Mouse (Mus musculus) kidney, embryonic 15.5 days (tissue): ENCODE results near the gene Ptpn6. TPM values are rescaled to one million over a fixed set of nuclear protein-coding genes. Genes with fewer than 3 reads are reported as not detected.

ENCODE experiments used
- ATAC-seq: fragments of 200-750 bp; cut with Nextera tagmentation; replicated peaks from 2 replicates; pipeline ENCODE4 v1.8.0; 2017; ENCODE audit warnings: moderate TSS enrichment; ENCODE audit not compliant: low FRiP score
- H3K27ac ChIP-seq: fragments of 300-500 bp; sonication (generic); 2 replicates; pipeline ENCODE4 v1.5.1; 2015; ENCODE audit warnings: mild to moderate bottlenecking, inconsistent platforms
- H3K27me3 ChIP-seq: fragments of 300-500 bp; sonication (generic); 2 replicates; pipeline ENCODE4 v1.6.1; 2015; ENCODE audit warnings: inconsistent platforms
- H3K36me3 ChIP-seq: fragments of 300-500 bp; sonication (generic); 2 replicates; pipeline ENCODE4 v1.6.1; 2015; ENCODE audit warnings: inconsistent platforms
- H3K4me1 ChIP-seq: fragments of 300-500 bp; sonication (generic); 2 replicates; pipeline ENCODE4 v1.6.1; 2015; ENCODE audit warnings: inconsistent platforms
- H3K4me2 ChIP-seq: fragments of 300-500 bp; sonication (generic); 2 replicates; pipeline ENCODE4 v1.6.1; 2015; ENCODE audit warnings: moderate library complexity, mild to moderate bottlenecking, inconsistent platforms
- H3K4me3 ChIP-seq: fragments of 300-500 bp; sonication (generic); replicated peaks from 2 replicates; pipeline ENCODE4 v1.5.1; 2015; ENCODE audit warnings: mild to moderate bottlenecking, inconsistent platforms
- H3K9ac ChIP-seq: fragments of 300-500 bp; sonication (generic); 2 replicates; pipeline ENCODE4 v1.6.1; 2015; ENCODE audit warnings: mild to moderate bottlenecking, inconsistent platforms
- H3K9me3 ChIP-seq: fragments of 300-500 bp; sonication (generic); replicated peaks from 2 replicates; pipeline ENCODE4 v1.6.1; 2016; ENCODE audit warnings: inconsistent platforms
- WGBS: fragments of 180-500 bp; shearing (Covaris S2); methylation state at CpG from one replicate; pipeline ENCODE4 v1.1.7; 2015; ENCODE audit warnings: mixed read lengths; 5-methylcytosine and 5-hydroxymethylcytosine counted together
- polyA plus RNA-seq: library from polyadenylated mRNA; unstranded; fragments of >200 nt; fragmentation: Nextera tagmentation; extraction: Ambion mirVana; gene quantifications from 2 replicates; pipeline ENCODE4 v1.2.1, GENCODE M21; 2015

Gene Ptpn6
- polyA plus RNA-seq, 1 experiment from 2014 or later = 13.3 TPM

- peaks cover 24% of the 10 kb centered on the region for H3K36me3 ChIP-seq
- H3K4me3 ChIP-seq = no peak overlapping the region
- H3K9me3 ChIP-seq = no peaks in the 10 kb centered on the region
- H3K9ac ChIP-seq = no peak overlapping the region
- ATAC-seq = no peak
- H3K4me2 ChIP-seq = peak overlapping the region; percentile 75; the same call in 1 of the 2 replicates
- H3K27ac ChIP-seq = no peak overlapping the region
- WGBS = 89% methylated on average over 2 of the region's 2 CpGs
- H3K4me1 ChIP-seq = peaks cover 50% of the 10 kb centered on the region
- no peaks in the 10 kb centered on the region for H3K27me3 ChIP-seq
Observed at GRCm38 (mm10) chr6:124753861-124754260, 15.3 kb upstream of the Ptpn6 start.

- Histone ChIP-seq H3K27me3 (no peaks in the 10 kb centered on the region), H3K27ac (no peak overlapping the region), H3K4me1 (peaks cover 51% of the 10 kb centered on the region), H3K9me3 (no peaks in the 10 kb centered on the region), H3K4me2 (no peak overlapping the region), H3K36me3 (peaks cover 52% of the 10 kb centered on the region), H3K4me3 (no peak overlapping the region), H3K9ac (no peak overlapping the region)
- 82% methylated on average over 8 of the region's 8 CpGs for WGBS
- ATAC-seq = no peak
Observed at GRCm38 (mm10) chr6:124750405-124750804, 11.9 kb upstream of the Ptpn6 start.

- Histone ChIP-seq H3K4me3 (peak overlapping the region; percentile 55), H3K4me1 (peaks cover 47% of the 10 kb centered on the region), H3K36me3 (peaks cover 73% of the 10 kb centered on the region), H3K4me2 (peak overlapping the region; percentile 94), H3K9me3 (no peaks in the 10 kb centered on the region), H3K27me3 (no peaks in the 10 kb centered on the region), H3K27ac (peak overlapping the region; percentile 95; the same call in 1 of the 2 replicates), H3K9ac (peak overlapping the region; percentile 71)
- WGBS = 82% methylated on average over 7 of the region's 7 CpGs
- no peak; the same call in 1 of the 2 replicates for ATAC-seq
Observed at GRCm38 (mm10) chr6:124746654-124747632, 8.4 kb upstream of the Ptpn6 start.

GRCm38 (mm10) chr6:124746296-124746605 lies 7.7 kb upstream of the Ptpn6 start:
- Histone ChIP-seq H3K36me3 (peaks cover 69% of the 10 kb centered on the region), H3K4me2 (peak overlapping the region; percentile 94), H3K27ac (peak overlapping the region; percentile 95), H3K4me3 (peak overlapping the region; percentile 55), H3K9me3 (no peaks in the 10 kb centered on the region), H3K27me3 (no peaks in the 10 kb centered on the region), H3K4me1 (peaks cover 52% of the 10 kb centered on the region), H3K9ac (peak overlapping the region; percentile 71)
- peak; percentile 3 for ATAC-seq
- WGBS = 24% methylated on average over 8 of the region's 8 CpGs

- H3K36me3 ChIP-seq = peaks cover 65% of the 10 kb centered on the region
- WGBS = 2% methylated on average over 85 of the region's 85 CpGs
- H3K4me2 ChIP-seq = peak overlapping the region; percentile 94
- H3K27ac ChIP-seq = peak overlapping the region; percentile 95
- peaks cover 52% of the 10 kb centered on the region for H3K4me1 ChIP-seq
- H3K9me3 ChIP-seq = no peaks in the 10 kb centered on the region
- peak overlapping the region; percentile 55 for H3K4me3 ChIP-seq
- no peaks in the 10 kb centered on the region for H3K27me3 ChIP-seq
- peak overlapping the region; percentile 71 for H3K9ac ChIP-seq
- peak; percentile 85 for ATAC-seq
Observed at GRCm38 (mm10) chr6:124745490-124746295, 7.2 kb upstream of the Ptpn6 start.

GRCm38 (mm10) chr6:124744755-124745321 lies 6.3 kb upstream of the Ptpn6 start:
- WGBS = 48% methylated on average over 26 of the region's 26 CpGs
- Histone ChIP-seq H3K4me3 (peak overlapping the region; percentile 55), H3K36me3 (peaks cover 65% of the 10 kb centered on the region), H3K9me3 (no peaks in the 10 kb centered on the region), H3K4me1 (peaks cover 52% of the 10 kb centered on the region), H3K9ac (peak overlapping the region; percentile 10), H3K4me2 (peak overlapping the region; percentile 94), H3K27me3 (no peaks in the 10 kb centered on the region), H3K27ac (peak overlapping the region; percentile 95)
- ATAC-seq = 0 out of 2 replicates have a peak, but pooled peaks have one; percentile 1

- Histone ChIP-seq H3K9ac (no peak overlapping the region), H3K27ac (no peak overlapping the region), H3K36me3 (peaks cover 54% of the 10 kb centered on the region), H3K27me3 (no peaks in the 10 kb centered on the region), H3K4me2 (no peak overlapping the region), H3K4me3 (no peak overlapping the region), H3K9me3 (no peaks in the 10 kb centered on the region), H3K4me1 (peaks cover 63% of the 10 kb centered on the region)
- 84% methylated on average over 8 of the region's 8 CpGs for WGBS
- ATAC-seq = no peak
Observed at GRCm38 (mm10) chr6:124743647-124744046, 5.1 kb upstream of the Ptpn6 start.

GRCm38 (mm10) chr6:124742839-124743514 lies 4.5 kb upstream of the Ptpn6 start:
- peaks cover 69% of the 10 kb centered on the region for H3K4me1 ChIP-seq
- H3K27ac ChIP-seq = no peak overlapping the region
- no peaks in the 10 kb centered on the region for H3K9me3 ChIP-seq
- peaks cover 48% of the 10 kb centered on the region for H3K36me3 ChIP-seq
- no peaks in the 10 kb centered on the region for H3K27me3 ChIP-seq
- H3K4me2 ChIP-seq = no peak overlapping the region
- H3K9ac ChIP-seq = peak overlapping the region; percentile 14; the same call in 1 of the 2 replicates
- no peak for ATAC-seq
- H3K4me3 ChIP-seq = no peak overlapping the region
- WGBS = 89% methylated on average over 15 of the region's 15 CpGs

GRCm38 (mm10) chr6:124741842-124742241 lies 3.3 kb upstream of the Ptpn6 start:
- Histone ChIP-seq H3K9ac (peak overlapping the region; percentile 76), H3K36me3 (peaks cover 36% of the 10 kb centered on the region), H3K4me3 (peak overlapping the region; percentile 58), H3K27ac (peak overlapping the region; percentile 99), H3K27me3 (no peaks in the 10 kb centered on the region), H3K9me3 (no peaks in the 10 kb centered on the region), H3K4me1 (peaks cover 60% of the 10 kb centered on the region), H3K4me2 (peak overlapping the region; percentile 75)
- ATAC-seq = no peak
- 74% methylated on average over 3 of the region's 3 CpGs for WGBS

- peaks cover 29% of the 10 kb centered on the region for H3K36me3 ChIP-seq
- peak within 1 kb of the TSS; percentile 58 for H3K4me3 ChIP-seq
- peak within 1 kb of the TSS; percentile 99 for H3K27ac ChIP-seq
- under 1% methylated on average over 41 of the region's 41 CpGs for WGBS
- peak within 1 kb of the TSS; percentile 75 for H3K4me2 ChIP-seq
- no peaks in the 10 kb centered on the region for H3K27me3 ChIP-seq
- H3K9me3 ChIP-seq = no peaks in the 10 kb centered on the region
- peaks cover 53% of the 10 kb centered on the region for H3K4me1 ChIP-seq
- peak within 1 kb of the TSS; percentile 76 for H3K9ac ChIP-seq
- peak; percentile 81 for ATAC-seq
Observed at GRCm38 (mm10) chr6:124740888-124741761, 2.6 kb upstream of the Ptpn6 start, which contains the start of gene Grcc10. TSS of gene Grcc10 (minus strand) at chr6:124741374.
